Mouse (Mus musculus) lung, adult 18-20 months (tissue): Measurements from ENCODE around the gene Axin1.

Source experiments
- DNase-seq, 2 experiments: peaks; one replicate each; pipeline ENCODE4 v3.0.0; 2022; ENCODE audit warnings: mixed read lengths in 2 of 2

The Axin1 gene

DNA sequence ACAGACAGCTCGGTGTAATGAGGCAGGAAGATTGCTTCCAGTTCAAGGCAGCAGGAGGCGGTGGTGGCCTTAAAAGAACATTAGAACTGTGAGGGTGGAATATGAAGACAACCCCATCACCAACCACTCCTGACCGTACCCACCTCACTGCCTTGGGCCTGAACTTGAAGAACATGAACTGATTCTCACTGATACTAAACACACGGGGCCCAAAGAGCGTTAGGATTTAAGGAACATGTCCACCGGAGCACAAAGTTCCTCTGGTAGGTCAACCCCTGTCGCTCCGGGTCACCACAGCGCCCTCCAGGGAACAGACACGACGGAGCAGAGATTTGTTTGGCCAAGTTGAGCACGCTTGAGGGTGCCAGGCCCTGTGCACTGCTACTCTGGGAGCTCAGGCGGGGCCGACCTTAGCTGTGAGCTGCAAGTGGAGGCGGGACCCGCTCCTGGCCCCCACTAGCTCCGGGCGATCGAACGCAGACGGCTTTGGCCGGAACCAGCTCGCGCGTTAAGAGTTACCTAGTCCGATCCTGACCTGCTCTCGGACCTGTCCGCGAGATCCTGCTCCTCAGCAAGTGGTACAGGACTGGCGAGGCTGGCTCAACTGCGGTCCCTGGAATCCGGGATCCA, 105.1 kb downstream of the Axin1 start:
- DNase-seq, result peak; percentile 84 to 86

DNA sequence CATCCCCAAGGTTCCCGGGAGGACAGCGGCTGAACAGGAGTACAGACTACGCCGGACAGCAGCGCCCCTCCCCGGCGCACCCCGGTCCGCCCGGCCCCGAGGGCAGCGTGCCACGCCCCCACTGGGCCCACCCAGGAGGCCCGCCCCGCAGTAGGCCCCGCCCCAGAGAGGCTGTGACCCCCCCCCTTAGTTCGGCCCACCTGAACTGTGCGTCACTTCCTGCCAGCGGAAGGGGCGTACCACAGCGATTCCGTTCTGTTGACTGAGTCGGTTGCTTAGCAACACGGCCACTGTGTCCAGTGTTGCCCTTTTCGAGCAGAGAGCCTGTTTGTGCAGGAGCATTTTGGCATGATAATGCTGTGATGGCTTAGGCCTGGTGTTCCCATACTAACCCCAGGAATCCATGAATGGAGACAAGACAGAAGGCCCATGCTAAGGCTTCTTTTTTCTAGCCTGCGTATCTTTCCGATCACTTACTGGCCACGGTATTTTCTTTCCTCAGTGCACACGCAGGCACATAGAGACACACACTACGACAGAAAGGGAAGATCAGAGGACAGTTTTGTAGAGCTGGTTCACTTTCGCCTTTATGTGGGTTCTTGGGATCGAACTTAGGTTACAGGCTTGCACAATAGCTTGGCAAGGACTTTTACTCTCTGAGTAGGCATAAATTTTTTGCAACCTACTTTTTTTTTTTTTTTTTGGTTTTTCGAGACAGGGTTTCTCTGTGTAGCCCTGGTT, 105.8 kb downstream of the Axin1 start, which contains the start of gene Fam234a:
Gene Fam234a (minus strand): TSS at position 142 of the 741 bp plus-strand sequence.
- peak; percentile 95 to 96 for DNase-seq
